Mouse (Mus musculus) liver, embryonic 14.5 days (tissue): Measurements from ENCODE around the gene Efna2. TPM values are rescaled to one million over a fixed set of nuclear protein-coding genes. Genes with fewer than 3 reads are reported as not detected.
A peak's percentile ranks its signal among the peaks of the same experiment; 100 is the strongest.
"Not testable (repeated sequence)": the region's sequence is repeated elsewhere in the genome, so short reads cannot be mapped to it uniquely, and the experiment has no call there.

Experiments used
- ATAC-seq: fragments of 200-750 bp; cut with Nextera tagmentation; 2 replicates; pipeline ENCODE4 v1.8.0; 2017; ENCODE audit warnings: moderate number of reproducible peaks, mild to moderate bottlenecking, moderate library complexity; ENCODE audit not compliant: insufficient read depth
- DNase-seq, 3 experiments: peaks; one replicate each; pipeline ENCODE4 v3.0.0-alpha.2; 2012 to 2013; ENCODE audit warnings: low read depth in 3 of 3, low spot score in 3 of 3
- H3K27ac ChIP-seq: fragments of 300-500 bp; sonication (generic); 2 replicates; pipeline ENCODE4 v1.5.1; 2014; ENCODE audit warnings: moderate library complexity, mild to moderate bottlenecking, control low read depth, inconsistent platforms
- H3K27me3 ChIP-seq: fragments of 300-500 bp; sonication (generic); 2 replicates; pipeline ENCODE4 v1.6.1; 2014; ENCODE audit warnings: mild to moderate bottlenecking, low read length, moderate library complexity; ENCODE audit not compliant: control insufficient read depth, insufficient read depth
- H3K36me3 ChIP-seq: fragments of 300-500 bp; sonication (generic); replicated peaks from 2 replicates; pipeline ENCODE4 v1.6.1; 2014; ENCODE audit warnings: low read depth; ENCODE audit not compliant: control insufficient read depth, insufficient read depth
- H3K4me1 ChIP-seq, 2 experiments: fragments of 200-500 bp in 1 of 2; fragments of 300-500 bp in 1 of 2; sonication (generic) in 1 of 2; replicated peaks; 2 replicates each; pipeline ENCODE4 v1.6.1; 2012 to 2014; ENCODE audit warnings: antibody characterized with exemption in 1 of 2, inconsistent platforms in 1 of 2, low read length in 1 of 2; ENCODE audit not compliant: control insufficient read depth in 2 of 2, insufficient read depth in 2 of 2
- H3K4me2 ChIP-seq: fragments of 300-500 bp; sonication (generic); 2 replicates; pipeline ENCODE4 v1.6.1; 2014; ENCODE audit warnings: low read depth, mild to moderate bottlenecking, control low read depth, moderate library complexity
- H3K4me3 ChIP-seq, 2 experiments: fragments of 200-500 bp in 1 of 2; fragments of 300-500 bp in 1 of 2; sonication (generic) in 1 of 2; 2 replicates each; pipeline ENCODE4 v1.5.1; 2012 to 2014; ENCODE audit warnings: low read depth in 2 of 2, low read length in 2 of 2, mild to moderate bottlenecking in 2 of 2, control low read depth in 1 of 2, inconsistent platforms in 1 of 2, moderate library complexity in 1 of 2; ENCODE audit not compliant: insufficient read depth in 1 of 2
- H3K9ac ChIP-seq: fragments of 300-500 bp; sonication (generic); replicated peaks from 2 replicates; pipeline ENCODE4 v1.6.1; 2014; ENCODE audit warnings: mild to moderate bottlenecking, control low read depth, moderate library complexity
- H3K9me3 ChIP-seq: fragments of 300-500 bp; sonication (generic); 2 replicates; pipeline ENCODE4 v1.6.1; 2016; ENCODE audit warnings: low read length, mixed read lengths; ENCODE audit not compliant: control insufficient read depth
- CTCF ChIP-seq: IDR thresholded peaks from 2 replicates; pipeline ENCODE4 v1.5.1; 2016; ENCODE audit warnings: antibody characterized with exemption, low read depth, control low read depth
- EP300 ChIP-seq: IDR thresholded peaks from 2 replicates; pipeline ENCODE4 v1.6.1; 2016; ENCODE audit warnings: antibody characterized with exemption, low read depth
- whole genome bisulfite sequencing: fragments of 180-500 bp; shearing (Covaris S2); extraction: QIAGEN DNeasy Blood & Tissue Kit; methylation state at CpG from one replicate; pipeline ENCODE4 v1.1.7; 2014; ENCODE audit not compliant: insufficient replicate concordance; 5-methylcytosine and 5-hydroxymethylcytosine counted together
- polyA plus RNA-seq, 2 experiments: library from polyadenylated mRNA; depleted of rRNA in 1 of 2; stranded (reverse) in 1 of 2; unstranded in 1 of 2; fragments of >200 nt; fragmentation: Nextera tagmentation in 1 of 2; extraction: Ambion mirVana in 1 of 2; gene quantifications; 2 replicates each; pipeline versions ENCODE4 v1.2.1 to v1.2.3; 2012 to 2014

The Efna2 gene
- polyA plus RNA-seq, 2 experiments: 0.47 to 0.51 TPM

GRCm38 (mm10) chr10:80215048-80215772, 35.9 kb downstream of the Efna2 start:
- no peaks in the 10 kb centered on the region for H3K4me1 ChIP-seq
- no peak for TF ChIP-seq CTCF
- no peak for TF ChIP-seq EP300
- no peaks in the 10 kb centered on the region for H3K9me3 ChIP-seq
- no peak overlapping the region for H3K4me3 ChIP-seq
- no peaks in the 10 kb centered on the region for H3K36me3 ChIP-seq
- no peak for ATAC-seq
- WGBS: 18% methylated on average over 16 of the region's 16 CpGs
- DNase-seq: no peak
- H3K27me3 ChIP-seq: no peaks in the 10 kb centered on the region; the same call in 1 of the 2 replicates
- H3K9ac ChIP-seq: no peak overlapping the region
- H3K27ac ChIP-seq: no peak overlapping the region
- H3K4me2 ChIP-seq: no peak overlapping the region

GRCm38 (mm10) chr10:80220676-80221075, 41.4 kb downstream of the Efna2 start:
- Histone ChIP-seq H3K36me3 (no peaks in the 10 kb centered on the region), H3K9me3 (no peaks in the 10 kb centered on the region), H3K4me2 (no peak overlapping the region), H3K27ac (no peak overlapping the region), H3K27me3 (no peaks in the 10 kb centered on the region), H3K4me1 (peaks cover 0 to 2% of the 10 kb centered on the region in 2 experiments; a peak in 1 of 4 replicates), H3K9ac (no peak overlapping the region), H3K4me3 (no peak overlapping the region)
- 41% methylated on average over 9 of the region's 9 CpGs for WGBS
- no peak for ATAC-seq
- TF ChIP-seq CTCF (no peak), EP300 (no peak)
- no peak for DNase-seq

GRCm38 (mm10) chr10:80223137-80223536, 43.9 kb downstream of the Efna2 start:
- not testable (repeated sequence) for H3K27me3 ChIP-seq, H3K4me2 ChIP-seq
- 10% methylated on average over 2 of the region's 2 CpGs for WGBS

GRCm38 (mm10) chr10:80226071-80226415, 46.8 kb downstream of the Efna2 start:
- peak overlapping the region; percentile 97 for H3K4me2 ChIP-seq
- H3K4me1 ChIP-seq: peaks cover 8 to 16% of the 10 kb centered on the region in 2 experiments
- H3K9me3 ChIP-seq: no peaks in the 10 kb centered on the region
- H3K27me3 ChIP-seq: no peaks in the 10 kb centered on the region
- DNase-seq (no peak), ATAC-seq (no peak)
- H3K36me3 ChIP-seq: peaks cover 10% of the 10 kb centered on the region; the same call in 1 of the 2 replicates
- no peak overlapping the region; the same call in 1 of the 2 replicates for H3K27ac ChIP-seq
- TF ChIP-seq EP300: no peak
- TF ChIP-seq CTCF: no peak
- H3K9ac ChIP-seq: peak overlapping the region; percentile 43; the same call in 1 of the 2 replicates
- peak overlapping the region; percentile 62 to 69 for H3K4me3 ChIP-seq
- WGBS: 3% methylated on average over 14 of the region's 14 CpGs

More at GRCm38 (mm10) chr10:80223137-80223536, 43.9 kb downstream of the Efna2 start:
- H3K36me3 ChIP-seq, DNase-seq, H3K27ac ChIP-seq, ATAC-seq, H3K9ac ChIP-seq, H3K9me3 ChIP-seq, H3K4me3 ChIP-seq: not testable (repeated sequence)
- peaks cover 8 to 16% of the 10 kb centered on the region in 2 experiments for H3K4me1 ChIP-seq

- WGBS: under 1% methylated on average over 73 of the region's 75 CpGs
- Histone ChIP-seq H3K9ac (peak within 1 kb of the TSS; percentile 66), H3K27ac (peak within 1 kb of the TSS; percentile 43), H3K4me2 (peak within 1 kb of the TSS; percentile 97), H3K36me3 (peaks cover 10% of the 10 kb centered on the region; the same call in 1 of the 2 replicates), H3K4me3 (peak within 1 kb of the TSS; percentile 69 to 75), H3K27me3 (no peaks in the 10 kb centered on the region), H3K4me1 (peaks cover 8 to 16% of the 10 kb centered on the region in 2 experiments), H3K9me3 (no peaks in the 10 kb centered on the region)
- TF ChIP-seq CTCF: peak; percentile 90
- no peak for TF ChIP-seq EP300
- ATAC-seq (peak; percentile 99), DNase-seq (peak; percentile 97)
These were observed 47.3 kb downstream of the Efna2 start, which contains the start of gene Mum1 for GRCm38 (mm10) chr10:80226416-80227165. TSS of gene Mum1 (plus strand) at chr10:80226434.
